Mouse (Mus musculus) megakaryocyte-erythroid progenitor cell, adult 5-6 weeks (primary cell): Measurements from ENCODE around the gene Rad51b. TPM values are rescaled to one million over a fixed set of nuclear protein-coding genes. Genes with fewer than 3 reads are reported as not detected.

Source experiments
- ATAC-seq: replicated peaks from 2 replicates; pipeline ENCODE4 v1.8.0; 2016; ENCODE audit warnings: mild to moderate bottlenecking, inconsistent platforms; ENCODE audit not compliant: severe bottlenecking, poor library complexity, low FRiP score, low TSS enrichment
- total RNA-seq, 2 experiments: library from RNA; stranded (forward) in 1 of 2; stranded (reverse) in 1 of 2; fragments of 200-1000, 215-1000 nt in 1 of 2; fragments of >200 nt in 1 of 2; fragmentation: Nextera tagmentation in 1 of 2; gene quantifications; 2 replicates each; pipeline ENCODE4 v1.2.3; 2014 to 2017

The Rad51b gene
- total RNA-seq, 2 experiments from 2014 or later = 10.0 to 20.9 TPM

DNA sequence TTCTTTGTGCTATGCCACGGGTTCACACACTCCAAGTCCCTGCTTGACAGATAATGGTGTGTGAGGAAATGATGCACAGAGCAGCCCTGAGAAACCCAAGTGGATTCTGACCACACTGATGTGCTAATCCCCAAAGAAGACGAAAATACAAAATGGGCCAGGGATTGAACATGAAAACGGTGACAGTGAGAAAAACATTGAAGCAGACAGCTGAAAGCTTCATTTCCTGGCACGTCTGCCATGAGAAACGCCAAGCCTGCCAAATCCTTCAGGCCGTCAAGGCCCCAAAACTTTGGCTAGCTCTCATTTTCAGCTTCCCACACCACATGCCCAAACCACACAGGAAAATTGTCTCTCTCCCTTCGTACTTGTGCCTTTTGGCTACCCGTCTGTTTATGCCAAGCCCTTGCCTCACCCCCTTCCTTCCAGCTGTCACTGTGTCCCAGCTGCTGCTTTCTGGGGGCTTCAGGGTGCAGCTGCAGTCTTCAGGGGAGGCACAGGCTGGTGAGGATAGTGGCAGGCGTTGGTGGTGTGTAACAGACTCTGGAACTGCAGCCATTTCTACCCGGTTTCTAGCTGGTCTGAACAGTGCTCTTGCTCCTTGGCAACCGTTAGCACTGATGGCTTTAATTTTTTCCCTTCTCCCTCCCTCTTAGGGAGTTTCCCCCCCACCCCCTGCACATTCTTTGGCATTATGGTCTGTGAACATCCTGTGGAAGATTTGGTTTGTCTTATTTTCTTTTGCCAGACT lies 214.5 kb downstream of the Rad51b start:
- no peak for ATAC-seq

DNA sequence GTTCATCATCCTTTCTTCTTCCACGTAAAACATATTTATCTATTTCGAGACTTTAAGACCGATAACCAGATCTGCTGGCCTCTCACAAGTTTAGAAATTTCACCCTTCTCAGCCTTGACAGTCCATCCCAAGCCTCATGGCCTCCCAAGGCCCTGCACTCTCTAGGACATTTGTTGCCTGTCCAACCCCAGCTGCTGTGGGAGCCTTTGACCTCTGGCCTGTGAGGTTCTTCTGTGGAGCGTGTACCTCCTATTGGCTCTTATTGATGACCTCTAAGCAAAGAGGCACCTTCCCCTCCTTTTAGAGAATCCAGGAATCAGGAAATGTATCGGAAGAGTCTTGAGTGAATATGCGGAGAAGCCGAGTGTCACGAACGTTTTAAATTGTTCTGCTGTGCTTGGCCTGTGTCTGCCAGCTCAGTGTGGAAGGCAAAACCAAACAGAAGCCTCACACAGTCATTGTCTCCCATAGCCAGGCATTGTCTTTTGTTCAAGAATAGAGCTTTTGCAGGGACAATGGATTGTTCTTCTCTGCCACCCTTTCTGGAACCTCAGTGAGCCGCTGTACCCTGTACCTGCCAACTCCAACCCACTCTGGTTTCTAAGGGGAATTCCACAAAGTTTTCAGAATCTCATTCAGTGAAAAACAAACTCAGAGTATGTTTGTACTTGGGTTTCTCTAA lies 215.3 kb downstream of the Rad51b start:
- no peak for ATAC-seq

DNA sequence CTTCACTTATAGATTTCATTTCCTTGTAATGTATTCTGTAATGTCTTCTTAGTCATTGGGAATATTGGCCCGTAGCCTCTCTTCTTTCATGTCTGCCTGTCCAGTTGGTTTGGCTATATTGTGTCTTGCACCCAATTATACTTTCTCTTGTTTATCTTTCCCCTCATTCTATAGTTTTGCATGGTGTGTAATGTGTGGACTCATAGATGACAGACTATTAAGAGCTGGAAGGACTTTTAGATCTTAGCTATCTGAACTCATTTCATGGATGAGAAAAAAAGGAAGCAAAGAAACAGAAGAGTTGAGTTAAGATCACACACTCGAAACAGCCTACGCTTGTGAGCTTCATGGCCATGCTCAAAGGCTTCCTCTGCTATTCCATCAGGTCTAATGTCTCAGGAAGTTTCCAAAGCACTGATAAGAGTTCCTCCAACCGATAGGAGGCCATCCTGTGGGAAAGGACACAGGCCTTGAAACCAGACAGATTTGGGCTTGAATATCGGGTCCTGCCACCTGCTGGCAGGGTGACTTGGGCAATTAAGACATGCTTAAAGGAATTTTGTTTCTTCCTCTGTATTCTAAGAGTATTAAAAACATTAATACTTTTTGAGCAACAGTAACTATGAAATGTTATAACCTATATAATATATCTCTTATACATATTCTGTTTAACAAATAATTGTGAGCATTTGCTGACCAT lies 216.1 kb downstream of the Rad51b start:
- no peak for ATAC-seq

- ATAC-seq = no peak
These were observed 217.6 kb downstream of the Rad51b start for GRCm38 (mm10) chr12:79514680-79515079.

DNA sequence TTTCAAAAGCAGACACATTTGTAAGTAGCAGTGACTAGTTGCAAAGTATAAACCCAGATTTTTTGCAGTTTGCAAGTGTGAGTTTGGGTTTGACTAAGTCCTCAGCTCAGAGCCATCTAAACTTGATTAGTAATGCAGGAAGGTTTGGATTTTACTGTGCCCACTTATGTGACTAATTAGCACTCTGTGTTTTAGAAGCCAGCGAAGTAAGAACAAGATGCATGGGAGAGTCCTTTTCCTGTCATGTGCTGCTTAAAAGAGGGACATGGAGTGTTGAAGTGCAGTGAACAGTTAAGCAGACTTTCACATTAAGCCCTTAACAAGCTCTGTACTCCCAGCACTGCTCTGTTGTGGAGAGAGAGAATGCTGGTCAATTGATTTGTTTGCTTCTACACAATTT lies 225.3 kb downstream of the Rad51b start:
- ATAC-seq = no peak

DNA sequence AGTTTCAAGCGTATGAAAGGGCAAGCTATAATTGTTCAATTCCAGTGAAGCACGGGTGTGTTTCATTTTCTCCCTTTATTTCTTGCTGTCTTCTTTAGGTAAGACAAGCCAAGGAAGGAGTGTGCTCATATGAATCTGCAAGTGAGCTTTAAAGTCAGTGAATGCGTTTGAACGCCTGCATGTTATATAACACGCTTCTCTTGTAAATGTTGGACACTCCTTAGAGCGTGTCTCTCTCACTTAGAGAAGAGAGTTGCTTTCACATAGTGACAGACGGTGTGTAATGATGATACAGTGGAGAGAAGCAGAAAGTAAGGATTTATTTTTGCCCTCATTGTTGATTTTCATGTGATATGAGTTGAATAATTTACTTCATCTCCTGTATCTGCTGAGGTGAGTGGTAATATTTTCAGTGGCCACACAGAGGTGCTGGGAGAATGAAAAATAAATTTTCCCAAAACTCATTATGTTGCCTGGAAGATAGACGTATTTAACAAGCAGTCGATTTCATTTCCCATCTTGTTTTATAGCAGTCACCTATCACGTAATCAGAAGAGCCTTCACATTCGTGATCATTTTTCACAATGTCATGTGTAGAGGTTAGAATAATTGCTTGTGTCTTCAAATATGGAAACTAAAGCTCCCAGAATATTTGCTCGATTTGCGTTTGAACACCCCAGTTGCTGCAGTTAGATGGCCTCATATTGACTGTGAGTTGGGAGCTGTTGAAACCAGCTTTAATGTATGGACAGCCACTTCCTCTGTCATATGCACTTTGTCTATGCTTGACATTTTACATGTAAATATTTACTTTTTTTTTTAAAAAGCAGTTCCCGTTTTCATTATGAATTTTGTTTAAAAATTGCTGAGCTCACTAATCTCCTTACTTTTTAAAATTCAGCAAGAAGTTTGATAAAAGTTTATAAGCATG lies 228.1 kb downstream of the Rad51b start:
- no peak for ATAC-seq

DNA sequence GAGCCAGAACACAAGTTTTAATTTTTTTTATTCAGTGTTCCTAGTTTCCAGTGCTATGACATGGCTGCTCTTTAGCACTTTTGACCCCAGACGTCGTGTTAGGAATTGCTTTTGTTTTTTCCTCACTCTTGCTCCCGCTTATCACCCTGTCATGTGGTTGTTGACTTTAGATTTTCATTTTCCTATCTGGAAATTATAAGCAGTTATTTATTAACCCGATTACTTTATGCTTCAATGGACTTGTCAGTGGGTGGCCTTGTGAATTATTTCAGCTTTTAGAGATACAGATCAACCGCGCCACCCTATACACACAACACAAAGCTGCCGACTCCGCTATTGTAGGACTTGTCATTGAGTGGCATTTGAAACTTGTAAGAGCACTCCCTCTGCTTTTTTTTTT lies 228.8 kb downstream of the Rad51b start:
- ATAC-seq = no peak

DNA sequence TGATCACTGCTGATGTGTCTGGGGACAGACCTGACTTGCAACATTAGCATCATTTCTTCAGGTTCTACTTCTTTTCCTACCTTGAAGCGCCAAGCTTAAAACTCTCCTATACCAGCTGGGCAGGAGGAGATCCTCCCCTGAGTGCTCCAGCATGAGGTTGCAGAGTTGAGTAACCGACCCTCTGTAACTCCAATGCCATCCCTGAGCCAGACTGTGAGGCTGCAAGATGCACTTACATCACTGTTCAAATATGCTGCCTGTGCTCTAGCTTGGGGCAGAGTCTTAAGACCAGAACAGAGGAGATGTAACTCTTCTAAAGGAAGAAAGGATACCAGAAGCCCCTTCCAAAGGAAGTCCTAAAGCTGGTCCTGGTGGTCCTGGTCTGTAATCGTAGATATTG lies 230.1 kb downstream of the Rad51b start:
- no peak for ATAC-seq

DNA sequence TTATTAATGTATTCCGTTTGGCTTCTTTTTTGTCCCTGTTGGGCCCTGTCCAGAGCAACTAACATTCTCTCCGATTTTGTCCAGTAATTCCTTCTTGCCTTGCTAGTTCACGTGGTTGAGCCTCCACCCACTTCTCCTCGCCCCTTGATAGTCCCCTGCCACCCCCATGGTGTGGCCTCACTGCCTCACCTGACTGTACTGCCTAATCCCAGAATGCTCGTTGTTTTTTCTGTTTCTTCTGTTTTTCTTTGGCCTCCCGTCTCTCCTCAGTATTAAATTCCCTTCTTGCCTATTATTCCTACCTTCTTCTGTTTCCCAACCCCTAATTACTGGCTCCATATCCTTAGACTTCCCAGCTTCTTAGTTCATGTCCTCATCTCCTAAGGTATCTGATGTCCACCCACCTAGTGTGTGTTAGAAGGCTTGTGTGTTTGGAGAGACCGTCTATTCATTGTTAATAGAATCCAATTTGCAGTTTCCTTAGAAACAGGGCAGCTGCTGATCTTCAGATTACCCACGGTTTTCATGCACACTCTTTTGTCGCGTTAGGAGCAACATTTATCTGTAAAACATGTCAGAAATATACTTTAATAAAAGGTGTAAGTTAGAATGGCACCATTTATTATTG lies 233.3 kb downstream of the Rad51b start:
- ATAC-seq = no peak

DNA sequence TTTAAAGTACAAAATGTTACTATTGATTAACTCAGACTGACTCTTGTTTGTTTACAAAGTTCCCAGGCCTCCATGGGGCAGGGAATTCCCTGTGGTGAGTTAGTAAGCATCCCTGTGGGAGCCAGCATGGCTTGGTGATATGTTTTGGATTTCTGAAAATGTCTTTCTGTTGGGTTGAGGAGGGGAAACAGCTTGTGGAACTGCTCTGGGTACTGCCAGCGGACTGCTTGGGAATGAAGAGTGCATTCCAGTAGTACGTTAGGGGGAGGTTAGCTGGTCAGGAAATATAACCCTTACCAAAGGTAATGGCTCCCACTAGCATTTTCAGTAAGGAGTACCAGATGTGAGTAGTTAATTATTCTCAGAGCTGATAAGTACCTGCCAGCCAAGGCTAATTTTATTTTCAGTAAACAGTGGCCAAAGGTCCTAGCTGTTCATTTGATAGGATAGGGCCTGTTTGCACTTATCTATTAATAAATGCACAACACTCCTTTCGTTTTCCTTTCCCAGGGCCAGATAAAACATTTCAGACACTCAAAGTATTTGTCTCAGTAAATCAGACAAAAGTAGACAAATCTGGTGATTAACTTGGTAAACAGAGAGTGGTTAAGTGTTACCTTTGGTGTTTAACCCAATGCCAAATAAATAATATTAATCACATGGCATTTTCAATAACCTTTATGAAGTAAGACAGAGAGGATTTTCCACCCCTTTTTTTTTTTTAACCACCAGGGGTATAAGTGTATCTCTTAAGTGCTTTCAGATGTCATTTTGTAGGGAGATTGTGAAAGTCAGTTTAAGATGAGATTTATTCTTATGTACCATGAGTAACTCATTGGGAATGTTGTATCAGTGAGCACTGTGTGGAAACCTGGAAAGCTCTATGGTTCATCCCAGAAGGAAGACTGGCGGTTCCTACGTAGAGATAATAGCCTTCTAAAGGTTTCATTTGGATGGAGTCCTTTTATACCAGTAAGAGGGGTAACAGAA lies 235.0 kb downstream of the Rad51b start:
- ATAC-seq = no peak

GRCm38 (mm10) chr12:79534778-79535177 lies 237.7 kb downstream of the Rad51b start:
- ATAC-seq = no peak

DNA sequence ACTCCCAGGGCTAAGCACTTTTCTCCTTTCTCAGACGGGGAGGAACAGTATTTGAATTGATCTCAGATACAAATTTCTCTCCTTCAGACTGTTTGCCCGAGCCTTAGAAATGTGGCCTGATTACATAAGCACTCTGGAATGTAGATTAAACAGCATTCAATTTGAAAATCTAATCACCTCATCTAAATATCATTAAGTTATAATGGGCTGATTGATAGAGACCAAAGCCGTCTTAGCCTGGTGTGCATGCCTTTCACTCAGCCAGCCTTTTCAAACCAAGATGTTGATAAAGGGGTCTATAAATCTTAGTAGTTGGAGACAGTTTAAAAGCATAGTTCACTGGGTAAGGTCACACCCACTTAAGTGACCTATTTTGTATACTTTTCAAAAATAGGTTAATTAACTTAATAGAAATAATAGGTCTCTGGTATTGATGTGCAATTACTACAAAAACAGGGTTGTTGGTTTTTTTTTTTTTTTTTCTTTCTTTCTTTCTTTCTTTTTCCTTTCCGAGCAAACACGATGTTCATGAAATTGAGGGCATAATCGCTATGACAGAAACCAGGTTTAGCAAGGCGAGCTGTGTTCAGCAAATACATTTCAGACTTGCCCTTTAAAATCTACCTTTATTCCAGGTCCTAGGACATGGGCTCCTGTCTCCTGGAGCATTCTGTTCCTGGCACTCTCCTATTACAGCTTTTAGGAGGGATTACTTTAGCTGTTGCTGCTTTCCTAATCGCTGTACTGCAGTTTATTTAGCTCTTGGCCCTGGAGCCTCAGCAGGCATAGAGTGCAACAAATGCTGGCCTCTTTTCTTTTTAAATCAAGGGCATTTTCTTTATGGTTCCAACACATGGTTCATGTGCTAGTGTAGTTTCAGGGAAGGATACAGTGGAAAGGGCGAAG lies 238.7 kb downstream of the Rad51b start:
- no peak for ATAC-seq

DNA sequence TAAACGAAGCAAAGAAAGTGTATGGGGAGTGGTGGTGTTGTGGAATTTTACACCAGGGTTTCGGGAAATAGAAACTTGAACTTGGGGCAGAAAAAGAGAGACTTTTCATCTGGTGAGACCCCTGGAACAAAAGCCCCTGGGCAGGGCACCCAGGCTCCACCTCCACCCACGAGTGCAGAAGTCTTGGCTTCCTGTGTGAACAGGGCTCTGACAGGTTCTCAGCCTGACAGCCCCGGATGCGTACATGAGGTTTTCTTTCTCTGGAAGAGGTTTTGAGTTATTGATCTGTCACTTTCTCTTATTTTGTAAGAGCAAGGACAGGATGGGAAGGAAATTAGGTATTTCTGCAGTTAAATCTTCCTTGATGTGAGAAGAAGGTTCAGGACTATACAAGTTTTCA lies 243.1 kb downstream of the Rad51b start:
- ATAC-seq = no peak

DNA sequence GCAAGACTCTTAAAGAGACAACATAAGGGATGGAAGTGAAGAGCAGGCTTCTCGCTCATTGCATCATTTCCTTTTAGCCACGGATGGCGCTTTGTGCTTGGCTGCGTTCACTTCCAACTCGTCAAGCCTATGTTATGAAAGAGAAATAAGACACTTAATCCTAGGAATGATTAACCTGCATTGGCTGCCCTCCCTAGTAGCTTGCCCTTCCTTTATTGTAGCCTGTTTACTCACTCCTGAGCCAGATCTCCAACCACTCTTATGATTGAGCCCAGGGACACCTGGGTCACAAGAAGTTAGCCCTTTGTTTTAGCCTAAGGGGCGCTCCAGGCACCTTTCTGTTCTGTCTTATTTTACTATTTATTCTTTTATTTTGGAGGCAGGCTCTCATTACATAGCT lies 244.5 kb downstream of the Rad51b start:
- ATAC-seq = no peak

DNA sequence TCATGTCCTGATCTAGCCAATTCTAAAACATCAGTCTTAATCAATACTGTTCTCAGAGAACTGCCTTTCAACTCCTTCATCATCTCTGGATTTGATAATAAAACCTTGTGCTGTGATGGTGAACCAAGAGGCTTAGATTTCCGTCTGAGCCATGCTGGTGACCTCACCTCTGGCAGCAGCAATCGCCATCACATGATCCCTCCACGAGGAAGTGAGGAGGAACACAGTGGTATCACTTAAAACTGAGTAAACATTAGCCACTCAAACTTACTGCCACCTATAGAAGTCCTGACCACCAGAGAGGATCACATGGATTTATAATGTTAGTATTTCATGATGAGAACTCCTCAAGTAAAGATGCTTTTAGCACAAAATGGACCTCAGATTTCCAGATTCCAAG lies 248.0 kb downstream of the Rad51b start:
- ATAC-seq = no peak

GRCm38 (mm10) chr12:79547556-79547955 lies 250.5 kb downstream of the Rad51b start:
- ATAC-seq = no peak
